Mouse (Mus musculus): ENCODE results near the gene Asic1. TPM values are rescaled to one million over a fixed set of nuclear protein-coding genes. Genes with fewer than 3 reads are reported as not detected.
A peak's percentile ranks its signal among the peaks of the same experiment; 100 is the strongest.
"Not testable (repeated sequence)": the region's sequence is repeated elsewhere in the genome, so short reads cannot be mapped to it uniquely, and the experiment has no call there.

Asic1 gene
- polyA plus RNA-seq, 1 experiment from 2014 or later, result 3.9 TPM

- H3K4me3 ChIP-seq (ENCODE audit: low read depth, low read length), result peak overlapping the region; percentile 72
- H3K9ac ChIP-seq (ENCODE audit: low read length), result peak overlapping the region; percentile 99
- not testable (repeated sequence) for ATAC-seq (replicated peaks; ENCODE audit: low FRiP score); H3K36me3 ChIP-seq (ENCODE audit: control insufficient read depth, insufficient read depth, low read length); H3K27me3 ChIP-seq (ENCODE audit: control insufficient read depth, insufficient read depth, low read length); DNase-seq (ENCODE audit: low spot score); H3K9me3 ChIP-seq (ENCODE audit: control insufficient read depth, low read length)
- H3K4me1 ChIP-seq (replicated peaks; ENCODE audit: control insufficient read depth, insufficient read depth, low read length), result peaks cover 18% of the 10 kb centered on the region
- WGBS, result 55% methylated on average over 16 of the region's 16 CpGs
- H3K27ac ChIP-seq (ENCODE audit: low read depth, low read length), result peak overlapping the region; percentile 88; the same call in 1 of the 2 replicates
- peak overlapping the region; percentile 37; the same call in 1 of the 2 replicates for H3K4me2 ChIP-seq (ENCODE audit: low read depth, low read length, severe bottlenecking)
Measured at GRCm38 (mm10) chr15:99701640-99701998, 31.5 kb downstream of the Asic1 start.

DNA sequence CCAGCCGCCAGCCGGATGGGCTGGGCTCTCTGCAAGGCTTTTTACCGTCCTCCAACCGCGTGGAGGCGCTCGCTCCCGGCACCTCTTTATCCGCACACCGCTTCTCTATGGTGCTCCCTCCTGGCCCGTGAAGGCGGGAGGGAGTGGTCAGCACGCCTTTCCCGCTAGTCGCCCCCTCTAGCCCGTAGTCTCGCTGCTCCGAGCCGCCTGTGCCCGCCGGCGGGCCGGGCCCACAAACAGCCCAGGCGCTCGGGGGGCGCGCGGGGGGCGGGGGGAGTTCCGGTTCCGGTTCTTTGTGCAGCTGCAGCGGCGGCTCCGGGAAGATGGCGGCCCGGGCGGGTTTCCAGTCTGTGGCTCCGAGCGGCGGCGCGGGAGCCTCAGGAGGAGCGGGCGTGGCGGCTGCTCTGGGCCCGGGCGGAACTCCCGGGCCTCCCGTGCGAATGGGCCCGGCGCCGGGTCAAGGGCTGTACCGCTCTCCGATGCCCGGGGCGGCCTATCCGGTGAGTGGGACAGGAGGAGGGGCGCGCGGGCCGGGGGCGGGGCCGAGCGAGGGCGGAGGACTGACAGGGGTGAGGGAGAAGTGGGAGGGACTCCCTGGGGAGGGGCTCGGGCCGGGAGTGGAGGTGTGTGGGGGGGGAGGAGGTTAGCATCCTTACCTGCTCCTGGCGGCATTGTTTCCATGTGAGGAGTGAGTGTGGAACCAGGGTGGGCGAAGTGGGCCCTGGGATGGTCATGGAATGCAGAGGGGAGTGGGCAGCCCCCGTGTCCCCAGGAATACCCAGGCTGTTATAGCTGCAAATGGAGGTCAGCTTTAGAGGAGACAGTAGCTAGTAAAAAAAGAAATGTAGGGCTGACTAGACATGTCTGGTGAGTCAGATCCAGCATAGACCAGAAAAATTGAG is 32.1 kb downstream of the Asic1 start, which contains the start of gene Smarcd1:
TSS of gene Smarcd1 (plus strand) at position 131 of the 902 bp plus-strand sequence.
- ATAC-seq (replicated peaks; ENCODE audit: low FRiP score) (peak; percentile 97), DNase-seq (ENCODE audit: low spot score) (peak; percentile 99)
- H3K4me2 ChIP-seq (ENCODE audit: low read depth, low read length, severe bottlenecking), result peak within 1 kb of the TSS; percentile 70
- WGBS, result under 1% methylated on average over 57 of the region's 71 CpGs
- H3K27ac ChIP-seq (ENCODE audit: low read depth, low read length), result peak within 1 kb of the TSS; percentile 88
- peaks cover 3% of the 10 kb centered on the region for H3K36me3 ChIP-seq (ENCODE audit: control insufficient read depth, insufficient read depth, low read length)
- no peaks in the 10 kb centered on the region; the same call in 1 of the 2 replicates for H3K27me3 ChIP-seq (ENCODE audit: control insufficient read depth, insufficient read depth, low read length)
- peak within 1 kb of the TSS; percentile 72 for H3K4me3 ChIP-seq (ENCODE audit: low read depth, low read length)
- H3K9me3 ChIP-seq (ENCODE audit: control insufficient read depth, low read length), result no peaks in the 10 kb centered on the region
- peak within 1 kb of the TSS; percentile 99 for H3K9ac ChIP-seq (ENCODE audit: low read length)
- H3K4me1 ChIP-seq (replicated peaks; ENCODE audit: control insufficient read depth, insufficient read depth, low read length), result peaks cover 18% of the 10 kb centered on the region

GRCm38 (mm10) chr15:99703104-99703503 is 32.9 kb downstream of the Asic1 start:
- Histone ChIP-seq H3K4me3 (ENCODE audit: low read depth, low read length) (peak overlapping the region; percentile 72), H3K4me2 (ENCODE audit: low read depth, low read length, severe bottlenecking) (peak overlapping the region; percentile 70), H3K9me3 (ENCODE audit: control insufficient read depth, low read length) (no peaks in the 10 kb centered on the region), H3K4me1 (replicated peaks; ENCODE audit: control insufficient read depth, insufficient read depth, low read length) (peaks cover 18% of the 10 kb centered on the region), H3K27ac (ENCODE audit: low read depth, low read length) (no peak overlapping the region), H3K36me3 (ENCODE audit: control insufficient read depth, insufficient read depth, low read length) (peaks cover 11% of the 10 kb centered on the region), H3K9ac (ENCODE audit: low read length) (peak overlapping the region; percentile 99), H3K27me3 (ENCODE audit: control insufficient read depth, insufficient read depth, low read length) (no peaks in the 10 kb centered on the region; the same call in 1 of the 2 replicates)
- no peak for DNase-seq (ENCODE audit: low spot score)
- 63% methylated on average over 9 of the region's 9 CpGs for WGBS
- no peak for ATAC-seq (replicated peaks; ENCODE audit: low FRiP score)

DNA sequence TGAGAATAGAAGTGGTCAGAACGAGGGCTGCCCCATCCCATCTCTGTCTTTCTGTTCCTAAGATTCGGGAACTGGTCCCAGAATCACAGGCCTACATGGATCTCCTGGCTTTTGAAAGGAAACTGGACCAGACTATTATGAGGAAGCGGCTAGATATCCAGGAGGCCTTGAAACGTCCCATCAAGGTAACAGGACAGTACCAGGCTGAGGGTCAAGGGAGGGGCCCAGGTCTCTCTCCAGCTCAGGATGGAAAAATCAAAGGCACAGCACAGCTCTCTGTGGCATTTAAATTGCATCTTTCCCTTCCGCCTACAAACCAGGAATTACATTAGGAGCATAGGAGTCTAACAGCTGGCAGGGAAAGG is 33.5 kb downstream of the Asic1 start:
- no peak for DNase-seq (ENCODE audit: low spot score)
- H3K36me3 ChIP-seq (ENCODE audit: control insufficient read depth, insufficient read depth, low read length), result peaks cover 14% of the 10 kb centered on the region

GRCm38 (mm10) chr15:99704041-99704681 is 34.0 kb downstream of the Asic1 start:
- Histone ChIP-seq H3K27me3 (ENCODE audit: control insufficient read depth, insufficient read depth, low read length) (no peaks in the 10 kb centered on the region), H3K36me3 (ENCODE audit: control insufficient read depth, insufficient read depth, low read length) (peaks cover 16% of the 10 kb centered on the region), H3K4me1 (replicated peaks; ENCODE audit: control insufficient read depth, insufficient read depth, low read length) (peaks cover 18% of the 10 kb centered on the region), H3K9me3 (ENCODE audit: control insufficient read depth, low read length) (no peaks in the 10 kb centered on the region), H3K4me3 (ENCODE audit: low read depth, low read length) (peak overlapping the region; percentile 16; the same call in 1 of the 2 replicates), H3K9ac (ENCODE audit: low read length) (peak overlapping the region; percentile 39), H3K4me2 (ENCODE audit: low read depth, low read length, severe bottlenecking) (peak overlapping the region; percentile 70), H3K27ac (ENCODE audit: low read depth, low read length) (peak overlapping the region; percentile 41; the same call in 1 of the 2 replicates)
- no peak for ATAC-seq (replicated peaks; ENCODE audit: low FRiP score)
- DNase-seq (ENCODE audit: low spot score), result no peak
- WGBS, result 29% methylated on average over 23 of the region's 23 CpGs

More for the DNA sequence above, 33.5 kb downstream of the Asic1 start:
- WGBS, result 71% methylated on average over 5 of the region's 5 CpGs
- no peaks in the 10 kb centered on the region for H3K9me3 ChIP-seq (ENCODE audit: control insufficient read depth, low read length)
- no peak overlapping the region for H3K27ac ChIP-seq (ENCODE audit: low read depth, low read length)
- H3K4me1 ChIP-seq (replicated peaks; ENCODE audit: control insufficient read depth, insufficient read depth, low read length), result peaks cover 18% of the 10 kb centered on the region
- H3K9ac ChIP-seq (ENCODE audit: low read length), result peak overlapping the region; percentile 39; the same call in 1 of the 2 replicates
- H3K4me3 ChIP-seq (ENCODE audit: low read depth, low read length), result no peak overlapping the region
- H3K4me2 ChIP-seq (ENCODE audit: low read depth, low read length, severe bottlenecking), result peak overlapping the region; percentile 70; the same call in 1 of the 2 replicates
- H3K27me3 ChIP-seq (ENCODE audit: control insufficient read depth, insufficient read depth, low read length), result no peaks in the 10 kb centered on the region; the same call in 1 of the 2 replicates
- no peak for ATAC-seq (replicated peaks; ENCODE audit: low FRiP score)

DNA sequence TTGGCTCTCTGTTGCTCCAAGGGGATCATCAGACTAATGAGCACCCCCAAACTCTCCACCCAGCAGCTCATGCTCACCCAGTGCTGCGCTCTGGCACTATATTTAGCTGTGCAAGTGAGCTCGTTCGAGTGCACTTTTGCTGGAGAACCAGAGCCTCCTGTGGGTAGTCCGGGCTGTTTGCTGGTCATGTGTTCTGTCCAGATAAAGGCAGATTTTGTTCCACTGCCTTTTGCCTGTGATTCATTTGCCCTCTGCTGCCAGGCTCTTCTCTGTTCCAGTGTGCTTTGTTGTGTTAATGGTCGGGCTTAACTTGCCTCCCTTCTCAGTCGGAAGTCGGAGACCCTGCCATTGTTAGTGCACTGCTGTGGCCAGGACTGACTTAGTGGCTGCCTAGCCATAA is 34.7 kb downstream of the Asic1 start:
- peaks cover 17% of the 10 kb centered on the region for H3K36me3 ChIP-seq (ENCODE audit: control insufficient read depth, insufficient read depth, low read length)

DNA sequence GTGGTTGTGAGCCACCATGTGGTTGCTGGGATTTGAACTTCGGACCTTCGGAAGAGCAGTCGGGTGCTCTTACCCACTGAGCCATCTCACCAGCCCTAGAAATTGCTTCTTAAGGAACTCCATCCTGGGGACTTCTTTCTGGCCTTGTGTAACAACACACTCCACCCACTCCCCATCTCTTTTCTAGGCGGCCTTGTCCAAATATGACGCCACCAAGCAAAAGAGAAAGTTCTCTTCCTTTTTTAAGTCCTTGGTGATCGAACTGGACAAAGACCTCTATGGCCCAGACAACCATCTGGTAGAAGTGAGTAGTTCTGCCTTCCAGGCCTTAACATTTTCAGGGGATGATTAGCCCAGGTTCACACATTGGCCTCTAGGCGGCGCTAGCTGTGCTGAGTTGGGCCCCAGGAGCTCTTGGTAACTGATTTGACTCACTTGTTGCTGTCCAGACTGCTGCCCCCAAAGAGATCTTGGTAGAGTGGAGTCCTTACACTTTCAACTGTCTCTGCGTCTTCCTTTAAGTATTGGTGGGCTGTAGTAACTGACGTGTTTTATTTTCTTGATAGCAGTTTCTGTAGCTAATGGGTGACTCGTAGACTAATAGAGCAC is 35.4 kb downstream of the Asic1 start, which contains the start of gene Gm17349:
TSS of gene Gm17349 (minus strand) at position 51 of the 609 bp plus-strand sequence.
- no peaks in the 10 kb centered on the region for H3K9me3 ChIP-seq (ENCODE audit: control insufficient read depth, low read length)
- peaks cover 17% of the 10 kb centered on the region for H3K36me3 ChIP-seq (ENCODE audit: control insufficient read depth, insufficient read depth, low read length)
- H3K27me3 ChIP-seq (ENCODE audit: control insufficient read depth, insufficient read depth, low read length), result no peaks in the 10 kb centered on the region
- H3K27ac ChIP-seq (ENCODE audit: low read depth, low read length), result peak within 1 kb of the TSS; percentile 41; the same call in 1 of the 2 replicates
- peak within 1 kb of the TSS; percentile 39 for H3K9ac ChIP-seq (ENCODE audit: low read length)
- H3K4me1 ChIP-seq (replicated peaks; ENCODE audit: control insufficient read depth, insufficient read depth, low read length), result peaks cover 18% of the 10 kb centered on the region
- 67% methylated on average over 11 of the region's 11 CpGs for WGBS
- peak within 1 kb of the TSS; percentile 70 for H3K4me2 ChIP-seq (ENCODE audit: low read depth, low read length, severe bottlenecking)
- DNase-seq (ENCODE audit: low spot score) (peak; percentile 82), ATAC-seq (replicated peaks; ENCODE audit: low FRiP score) (no peak)
- H3K4me3 ChIP-seq (ENCODE audit: low read depth, low read length), result peak within 1 kb of the TSS; percentile 16; the same call in 1 of the 2 replicates

More for the DNA sequence above, 34.7 kb downstream of the Asic1 start:
- Histone ChIP-seq H3K9me3 (ENCODE audit: control insufficient read depth, low read length) (no peaks in the 10 kb centered on the region), H3K27ac (ENCODE audit: low read depth, low read length) (no peak overlapping the region), H3K4me1 (replicated peaks; ENCODE audit: control insufficient read depth, insufficient read depth, low read length) (peaks cover 18% of the 10 kb centered on the region), H3K27me3 (ENCODE audit: control insufficient read depth, insufficient read depth, low read length) (no peaks in the 10 kb centered on the region), H3K4me2 (ENCODE audit: low read depth, low read length, severe bottlenecking) (no peak overlapping the region), H3K4me3 (ENCODE audit: low read depth, low read length) (no peak overlapping the region; the same call in 1 of the 2 replicates), H3K9ac (ENCODE audit: low read length) (peak overlapping the region; percentile 4; the same call in 1 of the 2 replicates)
- 31% methylated on average over 7 of the region's 7 CpGs for WGBS
- ATAC-seq (replicated peaks; ENCODE audit: low FRiP score) (no peak), DNase-seq (ENCODE audit: low spot score) (no peak)

DNA sequence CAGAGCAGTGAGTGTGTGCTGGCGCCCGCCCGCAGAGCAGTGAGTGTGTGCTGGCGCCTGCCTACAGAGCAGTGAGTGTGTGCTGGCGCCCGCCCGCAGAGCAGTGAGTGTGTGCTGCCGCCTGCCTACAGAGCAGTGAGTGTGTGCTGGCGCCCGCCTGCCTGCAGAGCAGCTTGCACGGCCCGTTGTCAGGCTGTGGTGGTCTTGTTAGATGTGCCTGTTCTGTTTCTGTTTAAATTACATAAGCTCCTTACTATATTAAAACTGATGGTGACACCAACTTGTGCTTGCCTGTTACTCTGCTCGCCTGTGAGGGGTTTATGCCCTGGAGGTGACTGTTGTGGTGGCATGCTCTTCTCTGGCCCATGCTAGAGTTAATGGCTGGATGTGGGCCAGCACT is 38.0 kb downstream of the Asic1 start:
- no peak overlapping the region for H3K4me2 ChIP-seq (ENCODE audit: low read depth, low read length, severe bottlenecking)
- no peak overlapping the region for H3K4me3 ChIP-seq (ENCODE audit: low read depth, low read length)
- WGBS, result 97% methylated on average over 13 of the region's 13 CpGs

More for the DNA sequence above, 38.0 kb downstream of the Asic1 start:
- no peaks in the 10 kb centered on the region for H3K9me3 ChIP-seq (ENCODE audit: control insufficient read depth, low read length)
- no peak overlapping the region for H3K27ac ChIP-seq (ENCODE audit: low read depth, low read length)
- no peak overlapping the region for H3K9ac ChIP-seq (ENCODE audit: low read length)
- peaks cover 16% of the 10 kb centered on the region for H3K4me1 ChIP-seq (replicated peaks; ENCODE audit: control insufficient read depth, insufficient read depth, low read length)
- DNase-seq (ENCODE audit: low spot score) (no peak), ATAC-seq (replicated peaks; ENCODE audit: low FRiP score) (no peak)
- H3K36me3 ChIP-seq (ENCODE audit: control insufficient read depth, insufficient read depth, low read length), result peaks cover 20% of the 10 kb centered on the region
- no peaks in the 10 kb centered on the region for H3K27me3 ChIP-seq (ENCODE audit: control insufficient read depth, insufficient read depth, low read length)

All from forebrain, embryonic 11.5 days (tissue).